Mouse (Mus musculus) MEL-GATA-1-ER (cell line): ENCODE measurements around the gene Pex26.

Experiments used
- DNase-seq: peaks from one replicate; pipeline ENCODE4 v3.0.0-alpha.2; 2012; ENCODE audit warnings: low read depth; ENCODE audit errors: extremely low read depth

Gene Pex26

DNA sequence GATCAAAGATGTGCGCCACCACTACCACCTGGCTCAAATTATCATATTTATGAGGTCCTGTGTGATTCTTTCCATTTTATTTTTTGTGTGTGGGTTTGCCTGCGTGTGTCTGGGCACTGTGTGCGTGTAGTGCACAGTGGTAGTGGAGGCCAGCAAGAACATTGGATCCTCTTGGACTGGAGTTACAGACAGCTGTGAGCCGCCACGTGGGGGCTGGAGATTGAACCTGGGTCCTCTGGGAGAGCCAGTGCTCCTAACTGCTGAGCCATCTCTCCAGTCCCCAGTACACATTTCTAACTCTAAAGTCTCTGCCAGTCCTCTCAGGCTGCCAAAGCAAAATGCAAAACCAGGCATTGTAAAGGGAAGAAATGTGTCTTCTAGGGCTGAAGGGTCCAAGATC is 23.0 kb downstream of the Pex26 start:
- DNase-seq: no peak

DNA sequence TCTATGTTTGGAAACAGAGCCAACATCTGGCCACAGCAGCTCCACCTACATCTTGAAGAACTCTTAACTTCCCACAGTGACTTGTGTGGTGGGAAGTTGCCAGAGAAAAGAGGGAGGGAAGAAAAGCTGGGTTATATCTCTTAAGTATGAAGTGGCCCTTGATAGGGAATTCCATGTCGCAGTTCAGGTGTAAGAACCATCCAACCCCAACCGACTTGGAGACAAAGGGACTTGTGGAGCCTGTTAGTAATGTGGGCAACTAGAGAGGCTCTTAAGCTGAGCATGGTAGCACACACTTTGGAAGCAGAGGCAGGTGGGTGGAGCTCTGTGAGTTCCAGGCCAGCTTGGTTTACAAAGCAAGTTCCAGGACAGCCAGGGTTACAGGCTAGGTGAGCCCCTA is 26.1 kb downstream of the Pex26 start:
- DNase-seq: no peak

DNA sequence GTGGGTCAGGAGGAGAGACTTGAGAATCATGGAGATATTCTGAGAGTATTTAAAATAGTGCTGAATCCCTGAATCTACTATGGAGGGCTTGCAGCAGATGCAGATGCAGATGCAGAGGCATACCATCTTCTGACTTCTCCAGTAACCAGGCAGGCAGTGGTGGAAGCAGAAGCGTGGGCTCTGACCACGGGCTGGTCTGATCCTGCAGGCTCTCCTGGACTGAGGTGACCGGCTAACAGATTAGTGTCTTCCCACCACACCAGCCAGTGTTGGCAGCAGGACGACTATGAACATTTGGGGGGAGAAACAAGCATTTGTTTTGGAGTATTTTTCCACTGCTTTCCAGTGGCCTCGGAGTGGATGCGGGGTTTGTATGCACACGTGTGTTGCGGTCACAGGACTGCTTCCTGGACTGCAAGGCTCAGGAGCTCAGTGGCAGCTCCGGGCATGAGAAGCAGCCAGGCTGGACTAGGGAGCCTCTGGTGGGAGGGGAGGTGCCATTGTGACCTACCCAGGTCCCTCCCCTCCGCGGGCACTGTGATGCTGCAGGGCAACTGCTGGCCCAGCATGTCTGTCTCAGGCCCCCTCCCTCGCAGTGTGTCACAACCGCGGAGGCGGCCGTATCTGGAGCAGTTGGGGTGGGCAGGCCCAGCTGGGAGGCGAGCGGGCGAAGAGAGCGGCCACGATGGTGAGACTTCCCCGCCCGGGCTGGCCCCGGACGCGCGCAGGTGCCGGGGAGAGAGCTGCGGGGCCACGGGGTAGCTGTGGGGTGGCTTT is 26.9 kb downstream of the Pex26 start, which contains the start of gene Tuba8:
Gene Tuba8, plus strand, starts transcription at position 548 of the 777 bp plus-strand sequence.
- DNase-seq: no peak

DNA sequence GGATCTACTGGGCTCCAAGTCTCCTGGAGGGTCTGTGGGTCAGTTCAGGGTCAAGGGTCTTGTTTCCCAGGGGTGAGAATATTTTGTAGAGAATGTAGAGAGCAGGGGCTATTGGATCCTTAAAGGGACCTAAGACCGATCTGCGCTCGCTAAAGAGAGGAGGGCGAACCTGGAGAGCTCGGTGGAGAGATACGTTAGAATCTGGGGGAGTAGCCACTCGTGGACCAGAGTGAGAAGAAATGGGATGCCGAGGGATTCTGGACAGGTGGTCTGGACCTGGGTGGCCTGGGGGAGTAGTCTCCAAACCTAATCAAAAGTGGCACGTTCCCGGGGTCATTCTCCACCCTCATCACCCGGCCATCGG is 27.4 kb downstream of the Pex26 start:
- no peak for DNase-seq

DNA sequence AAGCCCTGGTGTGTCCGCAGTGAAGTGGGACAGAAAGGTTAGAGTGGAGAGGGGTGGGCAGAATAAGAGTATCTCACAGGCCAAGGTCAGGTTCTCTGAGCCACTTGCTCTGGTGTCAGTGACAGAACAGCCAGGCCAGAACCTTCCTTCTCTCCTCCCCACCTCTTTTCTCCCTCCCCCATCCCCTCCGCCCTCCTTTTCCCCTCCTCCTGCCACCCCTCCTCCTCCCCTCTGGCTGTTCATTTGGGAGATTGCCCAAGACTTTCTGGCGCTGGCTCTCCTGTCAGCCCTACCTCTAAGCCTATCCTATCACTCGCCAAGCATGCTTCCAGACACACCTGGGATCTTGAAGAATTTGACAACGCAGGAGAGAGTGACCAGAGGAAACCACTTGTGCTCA is 28.3 kb downstream of the Pex26 start:
- no peak for DNase-seq

DNA sequence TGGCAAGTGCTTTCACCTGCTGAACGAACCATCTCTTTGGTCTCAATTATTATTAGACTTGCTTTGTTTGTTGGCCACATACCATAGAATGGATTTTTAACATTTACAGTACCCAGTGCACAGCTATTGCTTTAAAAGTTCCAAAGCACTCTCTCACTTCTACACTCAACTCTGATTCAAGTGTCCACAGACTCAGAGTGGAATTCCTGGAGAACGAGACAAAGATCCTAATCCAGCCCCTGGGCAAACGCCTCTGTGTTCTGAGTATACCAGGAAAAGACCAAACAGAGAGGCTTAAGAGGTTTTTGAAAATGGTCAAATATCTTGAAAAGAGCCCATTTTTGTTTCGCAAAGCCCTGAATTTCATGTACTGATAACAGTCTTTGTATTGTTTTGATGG is 29.5 kb downstream of the Pex26 start:
- no peak for DNase-seq

DNA sequence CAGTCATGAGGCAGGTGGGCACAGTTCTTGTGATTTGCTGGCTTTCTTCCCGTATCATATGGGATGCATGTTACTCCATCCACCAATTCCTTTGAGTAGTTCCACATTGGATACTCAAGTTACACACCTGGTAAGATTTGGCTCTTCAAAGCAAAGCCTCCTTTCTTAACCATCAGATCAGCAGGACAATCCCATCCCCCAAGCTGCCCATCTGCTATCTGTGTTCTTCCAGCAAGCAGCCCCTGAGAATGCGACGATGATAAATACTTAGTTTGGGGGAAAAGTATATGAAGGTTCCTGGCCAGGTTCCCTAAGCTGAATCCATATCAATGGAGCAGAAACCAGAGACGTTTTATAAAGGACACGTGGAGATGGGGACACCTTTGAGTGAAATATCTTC is 30.8 kb downstream of the Pex26 start:
- DNase-seq: no peak

DNA sequence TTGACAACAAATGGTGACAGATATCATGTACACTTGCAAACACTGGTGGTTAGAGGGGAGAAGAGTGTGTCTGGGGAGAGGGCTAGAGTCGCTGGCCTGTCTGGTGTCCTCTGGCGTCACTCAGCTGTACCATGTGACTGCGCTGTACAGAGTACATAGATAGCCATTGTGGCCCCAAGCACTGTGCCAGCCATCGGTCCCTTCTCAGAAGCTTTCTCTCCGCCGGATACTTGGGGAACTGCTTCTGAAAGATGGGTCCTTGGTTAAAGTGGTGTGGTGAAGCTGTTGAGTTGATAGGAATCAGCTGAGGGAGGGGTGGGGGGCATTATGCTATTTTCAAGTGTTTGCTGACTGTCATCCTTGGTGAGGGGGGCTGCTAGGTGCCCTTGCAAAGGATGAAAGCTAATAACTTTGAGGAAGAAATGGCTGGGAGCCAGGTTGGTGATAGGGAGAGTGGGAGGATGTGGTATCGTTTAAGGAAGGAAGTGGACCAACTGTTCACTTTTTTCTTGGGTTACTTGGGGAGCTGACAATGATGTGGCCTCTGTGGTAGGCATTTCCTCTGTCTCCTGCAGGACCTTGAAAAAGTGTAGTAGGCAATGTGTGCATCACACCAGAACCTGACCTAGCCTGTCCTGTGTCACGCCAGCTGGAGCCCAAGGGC is 31.3 kb downstream of the Pex26 start:
- DNase-seq: peak; percentile 68

DNA sequence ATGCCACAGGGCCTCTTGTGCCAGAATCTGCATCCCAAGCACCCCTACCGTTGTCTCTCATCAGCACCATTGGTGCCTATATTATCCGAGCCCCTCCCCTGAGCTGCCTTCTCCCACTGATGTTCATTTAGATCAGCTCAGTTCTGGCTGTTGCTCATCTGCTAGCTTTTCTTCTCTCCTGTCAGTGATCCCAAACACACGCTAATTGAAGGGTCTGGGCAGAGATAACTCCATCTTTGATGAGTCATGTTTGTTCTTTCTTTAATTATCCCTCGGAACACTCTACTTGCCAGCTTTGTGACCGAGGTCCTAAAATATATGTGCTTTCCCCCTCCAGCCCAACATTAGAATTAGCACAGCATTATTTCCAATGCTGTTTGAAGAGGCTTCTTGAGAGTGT is 31.9 kb downstream of the Pex26 start:
- no peak for DNase-seq

DNA sequence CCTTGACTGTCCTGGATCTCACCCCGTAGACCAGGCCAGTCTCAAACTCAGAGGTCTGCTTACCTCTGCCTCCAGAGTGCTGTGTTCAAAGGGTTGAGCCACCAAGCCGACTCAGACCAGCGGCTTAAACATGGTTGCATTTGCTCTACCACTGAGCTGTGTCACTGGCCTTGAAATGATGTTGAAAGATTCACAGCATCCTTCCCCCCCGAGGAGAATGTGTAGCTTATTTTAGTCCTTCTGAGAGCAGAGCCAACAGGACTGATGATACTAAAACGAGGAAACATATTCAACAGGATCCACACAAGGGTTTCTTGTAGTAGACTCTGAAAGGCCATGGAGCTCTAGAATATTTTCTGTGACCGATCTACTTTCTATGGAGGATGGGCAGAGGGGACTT is 32.4 kb downstream of the Pex26 start:
- no peak for DNase-seq

DNA sequence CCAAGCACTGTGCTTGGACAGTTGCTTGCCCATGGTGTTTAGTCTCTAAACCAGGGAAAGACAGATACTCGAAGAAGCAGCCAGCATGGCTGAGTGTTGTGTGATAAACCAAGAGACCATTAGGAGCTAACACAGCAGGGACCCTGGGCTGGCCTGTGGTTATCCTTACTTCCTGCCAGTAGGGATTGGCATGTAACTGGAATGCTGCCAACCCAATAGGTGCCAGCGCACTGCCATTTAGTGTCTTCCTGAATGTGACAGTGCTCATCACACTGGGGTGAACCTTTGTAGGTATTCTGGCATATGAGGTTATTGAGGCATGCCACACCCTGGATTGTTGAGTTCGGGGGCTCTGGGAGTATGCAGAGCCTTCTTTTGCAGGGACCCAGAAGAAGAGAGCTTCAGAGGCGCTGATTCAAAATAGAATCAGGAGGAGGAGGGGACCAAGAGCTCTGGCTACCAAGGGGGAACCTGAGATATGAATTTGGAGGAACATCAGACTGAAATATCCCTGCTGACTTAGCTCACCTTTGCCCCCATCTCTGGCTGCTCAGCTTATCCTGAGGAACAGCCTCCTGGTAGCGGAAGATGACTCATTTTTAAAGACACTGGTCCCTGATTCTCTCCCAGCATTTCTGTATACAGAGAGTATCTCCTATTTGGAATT is 33.3 kb downstream of the Pex26 start:
- DNase-seq: no peak

DNA sequence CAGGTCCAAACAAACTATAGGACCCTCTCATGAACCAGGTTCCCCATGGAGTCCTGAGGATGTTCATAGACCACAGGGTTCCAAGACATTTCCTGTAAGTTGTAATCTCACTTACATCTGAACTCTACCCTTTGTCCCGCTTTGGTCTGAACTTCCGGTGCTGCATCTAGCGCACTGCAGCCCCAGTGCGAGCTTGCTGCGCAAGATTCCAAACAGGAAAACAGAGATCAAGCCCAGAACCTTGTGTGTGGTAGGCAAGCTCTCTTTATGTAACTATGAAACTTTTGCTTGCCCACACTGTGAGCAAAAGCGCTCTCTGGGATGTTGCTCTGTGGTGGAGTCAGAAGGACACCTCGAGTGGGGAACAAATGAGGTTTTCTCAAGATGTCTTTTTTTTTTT is 34.5 kb downstream of the Pex26 start:
- no peak for DNase-seq

DNA sequence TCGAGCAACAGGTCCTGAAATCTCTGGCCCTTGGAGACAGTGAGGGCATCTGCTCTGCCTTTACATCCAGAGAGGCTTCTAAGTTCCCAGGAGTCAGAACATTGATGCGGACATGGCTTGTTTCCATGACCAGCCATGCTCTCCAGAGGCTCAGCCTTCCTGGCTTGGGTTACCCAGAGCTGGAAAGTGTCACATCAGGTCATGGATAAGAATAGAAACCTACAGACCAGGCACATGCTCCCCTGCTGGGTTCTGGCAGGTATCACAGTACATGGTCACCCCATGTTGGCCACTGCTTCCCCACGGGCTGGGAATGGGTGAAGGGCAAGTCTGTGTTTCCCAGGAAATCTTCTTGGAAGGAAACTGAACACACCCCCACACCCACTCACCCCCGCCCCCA is 35.9 kb downstream of the Pex26 start:
- DNase-seq: no peak

DNA sequence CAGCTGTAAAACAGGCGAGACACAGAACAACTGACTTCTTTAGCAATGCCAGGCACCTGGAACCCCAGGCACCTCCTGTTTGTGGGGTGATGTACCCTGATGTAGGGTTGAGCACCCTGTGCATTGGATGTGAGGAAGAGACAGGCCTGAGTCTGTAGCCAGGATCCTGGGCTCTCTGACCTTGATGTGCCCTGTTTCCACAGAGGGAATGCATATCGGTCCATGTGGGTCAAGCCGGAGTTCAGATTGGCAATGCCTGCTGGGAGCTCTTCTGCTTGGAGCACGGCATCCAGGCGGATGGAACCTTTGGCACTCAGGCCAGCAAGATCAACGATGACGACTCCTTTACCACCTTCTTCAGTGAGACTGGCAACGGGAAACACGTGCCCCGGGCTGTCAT is 36.7 kb downstream of the Pex26 start:
- DNase-seq: no peak

DNA sequence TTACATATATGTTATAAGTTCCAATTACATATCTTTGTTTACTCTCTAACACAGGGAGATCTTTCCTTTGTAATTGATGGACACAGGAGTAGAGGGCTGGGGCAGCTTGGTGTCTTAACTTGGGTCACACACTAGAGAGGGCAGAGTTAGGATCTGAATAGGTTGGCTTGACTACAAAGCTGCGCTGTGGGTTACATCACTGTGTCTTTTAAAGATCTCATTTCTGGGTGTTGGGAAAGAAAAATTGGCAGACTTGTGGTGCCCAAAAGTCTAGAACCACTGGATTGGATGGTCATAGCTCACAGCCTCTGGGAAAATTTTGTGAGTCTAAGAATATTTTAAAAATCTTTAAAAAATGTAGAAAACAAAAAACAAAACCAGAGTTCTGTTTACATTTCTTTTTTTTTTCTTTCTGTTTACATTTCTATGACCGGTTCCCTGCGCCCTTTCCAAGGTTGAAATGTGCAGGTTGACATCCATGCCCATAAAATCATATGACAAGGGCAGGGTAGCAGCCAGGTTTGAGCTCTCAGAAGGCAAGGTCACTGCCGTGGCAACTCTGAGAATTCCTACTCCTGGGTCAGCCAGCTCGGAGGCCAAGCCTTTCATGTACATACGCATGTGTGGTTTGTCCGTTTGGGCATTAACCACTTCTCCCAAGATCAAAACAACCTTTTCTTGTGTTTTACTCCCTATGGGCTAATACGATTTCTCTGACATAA is 38.6 kb downstream of the Pex26 start:
- no peak for DNase-seq

DNA sequence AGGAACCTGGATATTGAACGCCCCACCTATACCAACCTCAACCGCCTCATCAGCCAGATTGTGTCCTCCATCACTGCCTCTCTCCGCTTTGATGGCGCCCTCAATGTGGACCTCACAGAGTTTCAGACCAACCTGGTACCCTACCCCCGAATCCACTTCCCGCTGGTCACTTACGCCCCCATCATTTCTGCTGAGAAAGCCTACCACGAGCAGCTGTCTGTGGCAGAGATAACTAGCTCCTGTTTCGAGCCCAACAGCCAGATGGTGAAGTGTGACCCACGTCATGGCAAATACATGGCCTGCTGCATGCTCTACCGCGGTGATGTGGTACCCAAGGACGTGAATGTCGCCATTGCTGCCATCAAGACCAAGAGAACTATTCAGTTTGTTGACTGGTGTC is 39.5 kb downstream of the Pex26 start:
- no peak for DNase-seq

DNA sequence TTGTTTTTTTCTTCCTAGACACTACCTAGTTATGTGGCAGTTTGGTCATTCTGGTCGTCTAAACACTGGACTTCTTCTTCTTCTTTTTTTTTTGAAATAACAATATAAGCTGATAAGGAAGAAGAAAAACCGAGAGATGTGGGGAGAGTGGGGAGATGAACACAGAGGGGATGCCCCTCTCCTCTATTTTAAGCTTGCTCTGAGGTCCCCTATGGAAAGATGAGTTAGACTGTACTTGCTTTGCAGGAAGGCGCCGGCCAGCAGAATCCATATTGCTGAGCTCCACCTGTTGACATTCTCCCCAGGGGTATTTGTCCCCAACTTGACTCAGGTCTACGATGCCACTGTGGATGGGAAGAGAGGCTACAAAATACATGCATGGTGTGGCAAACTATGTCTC is 40.6 kb downstream of the Pex26 start:
- DNase-seq: no peak

DNA sequence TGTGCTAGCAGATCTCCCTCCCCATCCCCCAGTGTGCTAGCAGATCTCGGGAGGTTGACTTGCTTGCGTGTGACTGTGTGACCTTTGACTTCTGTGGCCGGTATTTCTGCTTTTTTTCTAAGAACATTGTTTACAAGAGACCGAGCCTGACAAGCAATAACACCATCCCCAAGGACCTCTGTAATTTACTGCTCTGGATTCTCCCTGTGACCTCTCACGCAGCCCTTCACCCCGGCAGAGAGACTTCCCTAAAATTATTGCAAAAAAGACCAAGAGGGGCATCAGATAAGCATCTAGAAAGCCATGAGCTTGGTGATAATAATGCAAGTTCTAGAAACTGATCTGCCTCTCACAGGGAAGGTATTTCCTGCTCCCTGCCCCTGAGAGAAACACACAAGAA is 41.5 kb downstream of the Pex26 start:
- DNase-seq: no peak

DNA sequence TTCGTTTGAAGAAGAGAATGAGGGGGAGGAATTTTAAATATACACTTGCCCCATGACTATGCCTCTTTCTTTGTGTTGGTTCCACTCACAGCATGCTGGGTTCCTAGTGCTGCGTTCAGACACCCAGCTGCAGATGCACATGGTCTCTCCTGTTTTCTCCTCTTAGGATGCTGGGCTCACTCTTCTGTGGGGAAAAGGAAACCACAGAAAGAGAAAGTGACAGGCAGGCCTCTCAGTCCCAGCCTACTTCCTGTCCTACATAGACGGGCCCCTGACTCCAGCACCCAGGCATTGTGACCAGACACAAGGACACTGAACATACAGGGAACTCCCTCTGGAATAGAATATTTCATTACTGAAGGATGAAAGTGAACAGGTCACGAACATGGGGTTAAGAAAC is 42.6 kb downstream of the Pex26 start:
- no peak for DNase-seq

DNA sequence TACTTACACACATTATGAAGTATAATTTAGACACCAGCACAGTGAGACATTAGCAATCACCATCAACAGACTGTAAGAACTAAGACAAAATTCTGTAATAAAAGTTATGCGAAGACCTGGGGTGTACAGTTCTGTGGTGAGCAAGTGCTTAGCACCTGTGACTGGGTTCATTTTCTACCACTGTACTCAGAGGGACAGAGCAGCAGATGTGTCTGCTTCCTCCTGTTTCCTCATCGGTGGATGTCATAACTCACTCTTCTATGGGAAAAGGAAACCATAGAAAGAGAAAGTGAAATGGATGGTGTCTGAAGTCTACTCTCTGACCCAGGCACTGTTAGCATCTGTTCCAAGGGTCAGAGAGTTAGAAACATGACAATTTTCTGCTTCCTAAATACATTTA is 43.3 kb downstream of the Pex26 start:
- no peak for DNase-seq

DNA sequence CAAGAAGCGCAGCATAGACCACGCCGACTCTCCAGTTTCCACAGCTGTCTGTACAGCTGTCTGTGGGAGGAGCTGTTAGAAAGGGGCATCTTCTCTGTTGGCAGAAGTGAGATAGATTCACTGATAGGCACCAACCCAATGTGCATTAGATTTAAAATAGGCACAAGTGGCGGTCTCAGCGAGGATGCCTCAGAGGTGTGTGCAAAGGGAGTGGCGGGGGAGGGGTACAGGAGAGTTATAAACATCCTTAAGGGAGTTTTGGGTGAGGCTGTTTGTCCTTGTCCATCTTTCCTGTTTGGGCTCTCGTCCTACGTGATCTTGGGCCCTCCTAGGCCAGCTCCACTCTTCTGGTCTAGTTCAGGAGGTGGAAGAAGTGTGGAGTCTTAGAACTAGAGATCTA is 45.0 kb downstream of the Pex26 start:
- DNase-seq: no peak

DNA sequence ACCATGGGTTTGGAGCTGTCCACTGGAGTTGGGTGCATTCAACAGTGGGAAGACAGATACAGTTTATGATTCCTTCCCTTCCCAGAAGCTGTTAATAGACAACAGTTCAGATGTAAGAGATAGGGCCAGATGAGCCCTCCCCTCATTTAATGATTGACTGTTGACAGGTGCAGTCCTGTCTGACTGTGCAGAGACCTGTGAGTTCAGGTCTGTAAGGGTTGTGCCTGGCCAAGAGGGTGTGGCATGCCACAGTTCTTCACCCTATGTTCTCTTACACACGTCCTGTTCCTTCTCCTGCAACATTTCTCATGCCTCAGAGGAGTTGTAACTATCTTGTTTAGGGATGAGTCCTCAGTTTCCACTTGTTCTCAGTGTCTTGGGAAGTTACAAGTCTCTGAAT is 49.2 kb downstream of the Pex26 start:
- no peak for DNase-seq
